Mouse (Mus musculus): ENCODE results near the gene Kcnh7. TPM values are rescaled to one million over a fixed set of nuclear protein-coding genes. Genes with fewer than 3 reads are reported as not detected.
"Not testable (repeated sequence)": the region's sequence is repeated elsewhere in the genome, so short reads cannot be mapped to it uniquely, and the experiment has no call there.

Gene Kcnh7
- polyA plus RNA-seq, 1 experiment from 2014 or later: 0.59 TPM

DNA sequence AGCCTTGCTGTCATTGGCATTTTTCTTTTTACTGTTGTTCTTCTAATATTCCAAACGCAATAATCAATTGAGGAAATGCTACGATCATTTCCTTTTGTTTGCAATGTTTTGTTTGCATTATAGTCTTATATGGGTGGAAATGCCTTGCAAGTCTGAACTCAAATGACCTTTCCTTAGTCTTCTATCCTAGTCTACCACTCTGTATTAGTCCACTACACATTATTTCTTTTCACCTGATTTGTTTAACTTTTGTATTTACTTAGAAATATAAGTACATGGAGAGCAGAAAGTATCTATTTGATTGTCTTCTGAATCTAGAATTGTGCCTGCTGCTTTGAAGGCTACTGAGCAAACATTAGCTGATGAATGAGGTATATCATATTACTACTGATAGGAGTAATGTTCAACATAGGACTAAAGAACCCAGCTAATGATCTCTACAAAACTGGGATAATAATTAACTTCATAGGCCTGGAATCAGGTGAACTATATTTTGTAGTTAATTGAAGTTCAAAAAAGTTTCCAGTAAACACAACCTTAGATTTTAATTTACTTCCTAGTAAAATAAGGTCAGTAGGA lies 399.5 kb downstream of the Kcnh7 start:
- no peak overlapping the region for H3K9ac ChIP-seq
- no peak overlapping the region for H3K27ac ChIP-seq
- H3K27me3 ChIP-seq (replicated peaks): no peaks in the 10 kb centered on the region
- no peak overlapping the region for H3K4me2 ChIP-seq (replicated peaks)
- no peaks in the 10 kb centered on the region for H3K9me3 ChIP-seq
- peak; percentile 91 for ATAC-seq
- no peaks in the 10 kb centered on the region for H3K36me3 ChIP-seq
- WGBS: 48% methylated on average over 2 of the region's 2 CpGs
- H3K4me1 ChIP-seq (replicated peaks): no peaks in the 10 kb centered on the region
- no peak overlapping the region for H3K4me3 ChIP-seq (replicated peaks)

GRCm38 (mm10) chr2:62746256-62746655 lies 437.8 kb downstream of the Kcnh7 start:
- H3K4me2 ChIP-seq (replicated peaks): no peak overlapping the region
- peak; percentile 39; the same call in 1 of the 2 replicates for ATAC-seq
- H3K4me3 ChIP-seq (replicated peaks): no peak overlapping the region
- H3K9me3 ChIP-seq: no peaks in the 10 kb centered on the region
- H3K27ac ChIP-seq: no peak overlapping the region
- no peaks in the 10 kb centered on the region for H3K36me3 ChIP-seq
- H3K9ac ChIP-seq: no peak overlapping the region
- no peaks in the 10 kb centered on the region for H3K27me3 ChIP-seq (replicated peaks)
- 80% methylated on average over 2 of the region's 2 CpGs for WGBS
- no peaks in the 10 kb centered on the region for H3K4me1 ChIP-seq (replicated peaks)

- Histone ChIP-seq H3K9ac (no peak overlapping the region), H3K4me1 (replicated peaks) (no peaks in the 10 kb centered on the region), H3K27me3 (replicated peaks) (no peaks in the 10 kb centered on the region), H3K27ac (no peak overlapping the region), H3K4me3 (replicated peaks) (no peak overlapping the region), H3K4me2 (replicated peaks) (no peak overlapping the region), H3K36me3 (no peaks in the 10 kb centered on the region), H3K9me3 (no peaks in the 10 kb centered on the region)
- 77% methylated on average over 2 of the region's 2 CpGs for WGBS
- ATAC-seq: no peak
Observed at GRCm38 (mm10) chr2:62743098-62743497, 441.0 kb downstream of the Kcnh7 start.

GRCm38 (mm10) chr2:62730671-62731070 lies 453.4 kb downstream of the Kcnh7 start:
- Histone ChIP-seq H3K4me1 (replicated peaks) (no peaks in the 10 kb centered on the region), H3K9me3 (no peaks in the 10 kb centered on the region), H3K27me3 (replicated peaks) (no peaks in the 10 kb centered on the region), H3K9ac (no peak overlapping the region), H3K4me2 (replicated peaks) (no peak overlapping the region), H3K36me3 (no peaks in the 10 kb centered on the region), H3K27ac (no peak overlapping the region), H3K4me3 (replicated peaks) (no peak overlapping the region)
- no peak for ATAC-seq
- WGBS: 76% methylated on average over 1 of the region's 1 CpGs

GRCm38 (mm10) chr2:62727732-62728131 lies 456.4 kb downstream of the Kcnh7 start:
- H3K4me1 ChIP-seq (replicated peaks): no peaks in the 10 kb centered on the region
- H3K9me3 ChIP-seq: no peaks in the 10 kb centered on the region
- H3K9ac ChIP-seq: no peak overlapping the region
- no peaks in the 10 kb centered on the region for H3K36me3 ChIP-seq
- no peak overlapping the region for H3K27ac ChIP-seq
- no peak overlapping the region for H3K4me3 ChIP-seq (replicated peaks)
- no peak overlapping the region for H3K4me2 ChIP-seq (replicated peaks)
- no peaks in the 10 kb centered on the region for H3K27me3 ChIP-seq (replicated peaks)
- no peak for ATAC-seq
- WGBS: 89% methylated on average over 2 of the region's 2 CpGs

GRCm38 (mm10) chr2:62725946-62726345 lies 458.1 kb downstream of the Kcnh7 start:
- H3K4me2 ChIP-seq (replicated peaks): no peak overlapping the region
- no peak overlapping the region for H3K27ac ChIP-seq
- no peaks in the 10 kb centered on the region for H3K36me3 ChIP-seq
- H3K4me1 ChIP-seq (replicated peaks): no peaks in the 10 kb centered on the region
- no peaks in the 10 kb centered on the region for H3K9me3 ChIP-seq
- H3K9ac ChIP-seq: no peak overlapping the region
- no peak overlapping the region for H3K4me3 ChIP-seq (replicated peaks)
- WGBS: 38% methylated on average over 1 of the region's 1 CpGs
- ATAC-seq: no peak
- no peaks in the 10 kb centered on the region for H3K27me3 ChIP-seq (replicated peaks)

- WGBS: 51% methylated on average over 1 of the region's 1 CpGs
- Histone ChIP-seq H3K36me3 (no peaks in the 10 kb centered on the region), H3K4me2 (replicated peaks) (no peak overlapping the region), H3K4me1 (replicated peaks) (no peaks in the 10 kb centered on the region), H3K27me3 (replicated peaks) (no peaks in the 10 kb centered on the region), H3K9me3 (no peaks in the 10 kb centered on the region), H3K4me3 (replicated peaks) (no peak overlapping the region), H3K27ac (no peak overlapping the region), H3K9ac (no peak overlapping the region)
- no peak for ATAC-seq
Observed at GRCm38 (mm10) chr2:62718411-62718810, 465.7 kb downstream of the Kcnh7 start.

DNA sequence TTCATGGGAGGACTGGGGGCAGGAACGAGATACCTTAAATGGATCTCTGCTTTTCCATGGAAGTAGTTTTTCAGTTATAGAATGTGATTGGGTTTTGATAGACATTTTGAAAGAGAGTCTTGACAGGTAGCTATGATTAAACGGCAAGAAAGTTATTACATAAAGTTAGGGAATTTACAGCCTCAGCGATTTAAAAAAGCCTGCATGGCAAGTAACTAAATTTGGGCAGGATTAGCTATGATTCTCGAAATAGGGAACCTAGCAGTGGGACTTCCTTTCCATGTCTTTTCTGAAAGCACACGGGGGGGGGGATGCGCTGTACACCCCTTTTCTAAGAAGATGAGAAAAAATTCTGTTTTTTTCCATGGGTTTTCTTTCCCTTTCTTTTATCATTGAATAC lies 466.8 kb downstream of the Kcnh7 start:
- Histone ChIP-seq H3K27ac (no peak overlapping the region), H3K36me3 (no peaks in the 10 kb centered on the region), H3K9ac (no peak overlapping the region), H3K4me3 (replicated peaks) (no peak overlapping the region), H3K4me2 (replicated peaks) (no peak overlapping the region), H3K4me1 (replicated peaks) (no peaks in the 10 kb centered on the region), H3K27me3 (replicated peaks) (no peaks in the 10 kb centered on the region), H3K9me3 (no peaks in the 10 kb centered on the region)
- WGBS: 85% methylated on average over 6 of the region's 6 CpGs
- ATAC-seq: no peak

DNA sequence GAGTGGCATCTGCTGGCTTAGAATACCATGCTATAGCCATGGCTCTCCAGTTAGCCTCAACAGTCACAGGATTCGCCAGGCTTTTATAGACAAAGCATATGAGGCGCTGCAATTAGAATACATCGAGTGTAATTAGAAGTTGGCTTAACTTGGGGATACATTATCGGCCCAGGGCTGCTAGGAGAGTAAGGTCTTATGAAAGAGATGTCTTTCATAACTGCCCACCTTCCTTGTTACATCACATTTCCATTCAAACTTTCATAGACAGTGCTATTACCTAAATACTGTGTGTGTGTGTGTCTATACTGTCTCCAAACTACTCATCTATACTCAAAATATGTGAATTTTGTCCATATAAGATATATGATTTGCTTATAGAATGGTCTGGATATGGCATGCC lies 468.8 kb downstream of the Kcnh7 start:
- H3K9me3 ChIP-seq: no peaks in the 10 kb centered on the region
- H3K27ac ChIP-seq: no peak overlapping the region
- H3K36me3 ChIP-seq: no peaks in the 10 kb centered on the region
- H3K4me1 ChIP-seq (replicated peaks): no peaks in the 10 kb centered on the region
- H3K9ac ChIP-seq: no peak overlapping the region
- H3K27me3 ChIP-seq (replicated peaks): no peaks in the 10 kb centered on the region
- no peak for ATAC-seq
- H3K4me3 ChIP-seq (replicated peaks): no peak overlapping the region
- no peak overlapping the region for H3K4me2 ChIP-seq (replicated peaks)
- WGBS: 90% methylated on average over 4 of the region's 4 CpGs

DNA sequence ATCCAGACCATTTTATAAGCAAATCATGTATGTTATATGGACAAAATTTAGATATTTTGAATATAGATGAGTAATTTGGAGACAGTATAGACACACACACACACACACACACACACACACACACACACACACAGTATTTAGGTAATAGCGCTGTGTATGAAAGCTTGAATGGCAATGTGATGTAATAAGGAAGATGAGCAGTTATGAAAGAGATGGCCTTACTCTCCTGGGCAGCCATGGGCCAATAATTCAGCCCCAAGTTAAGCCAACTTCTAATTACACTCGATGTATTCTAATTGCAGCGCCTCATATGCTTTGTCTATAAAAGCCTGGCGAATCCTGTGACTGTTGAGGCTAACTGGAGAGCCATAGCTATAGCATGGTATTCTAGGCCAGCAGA lies 469.7 kb downstream of the Kcnh7 start:
- 87% methylated on average over 4 of the region's 4 CpGs for WGBS

GRCm38 (mm10) chr2:62709633-62710032 lies 474.5 kb downstream of the Kcnh7 start:
- WGBS: 82% methylated on average over 1 of the region's 1 CpGs
- H3K27ac ChIP-seq: no peak overlapping the region
- no peaks in the 10 kb centered on the region for H3K36me3 ChIP-seq
- ATAC-seq: no peak
- H3K4me3 ChIP-seq (replicated peaks): no peak overlapping the region
- no peak overlapping the region for H3K4me2 ChIP-seq (replicated peaks)
- H3K27me3 ChIP-seq (replicated peaks): no peaks in the 10 kb centered on the region
- no peak overlapping the region for H3K9ac ChIP-seq
- H3K9me3 ChIP-seq: no peaks in the 10 kb centered on the region
- H3K4me1 ChIP-seq (replicated peaks): no peaks in the 10 kb centered on the region

More for the DNA sequence above, 469.7 kb downstream of the Kcnh7 start:
- not testable (repeated sequence) for H3K4me1 ChIP-seq (replicated peaks); H3K9me3 ChIP-seq; H3K27ac ChIP-seq; H3K4me3 ChIP-seq (replicated peaks); H3K27me3 ChIP-seq (replicated peaks); H3K36me3 ChIP-seq; H3K9ac ChIP-seq; H3K4me2 ChIP-seq (replicated peaks); ATAC-seq

DNA sequence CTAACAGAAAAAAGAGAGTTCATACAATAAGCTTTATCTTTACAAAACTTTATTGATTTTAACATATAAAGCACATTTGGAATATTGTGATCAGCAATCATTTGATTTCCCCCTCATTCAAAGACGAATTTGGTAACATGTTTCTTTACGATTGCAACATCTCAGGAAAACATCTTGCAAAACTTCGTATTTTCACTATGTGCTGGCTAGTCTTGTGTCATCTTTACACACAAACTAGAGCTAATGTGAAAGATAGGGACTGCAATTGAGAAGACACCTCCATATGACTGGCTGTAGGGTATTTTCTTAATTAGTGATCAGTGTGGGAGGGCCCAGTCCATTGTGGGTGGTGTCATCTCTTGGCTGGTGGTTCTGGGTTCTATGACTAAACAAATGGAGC lies 477.8 kb downstream of the Kcnh7 start:
- Histone ChIP-seq H3K4me1 (replicated peaks) (no peaks in the 10 kb centered on the region), H3K9me3 (no peaks in the 10 kb centered on the region), H3K9ac (no peak overlapping the region), H3K36me3 (no peaks in the 10 kb centered on the region), H3K4me2 (replicated peaks) (no peak overlapping the region), H3K4me3 (replicated peaks) (no peak overlapping the region), H3K27ac (no peak overlapping the region), H3K27me3 (replicated peaks) (no peaks in the 10 kb centered on the region)
- WGBS: 86% methylated on average over 3 of the region's 3 CpGs
- no peak for ATAC-seq

GRCm38 (mm10) chr2:62685934-62686333 lies 498.2 kb downstream of the Kcnh7 start:
- no peaks in the 10 kb centered on the region for H3K36me3 ChIP-seq
- H3K27me3 ChIP-seq (replicated peaks): no peaks in the 10 kb centered on the region
- H3K9ac ChIP-seq: no peak overlapping the region
- no peak overlapping the region for H3K27ac ChIP-seq
- H3K4me3 ChIP-seq (replicated peaks): no peak overlapping the region
- 85% methylated on average over 6 of the region's 6 CpGs for WGBS
- no peak for ATAC-seq
- no peaks in the 10 kb centered on the region for H3K9me3 ChIP-seq
- H3K4me2 ChIP-seq (replicated peaks): no peak overlapping the region
- H3K4me1 ChIP-seq (replicated peaks): no peaks in the 10 kb centered on the region

All from intestine, embryonic 15.5 days (tissue).